In genomic region chr10:43758124-43759025, GRCm38 (mm10) we compare ENCODE assay signal across 9 mouse cellular contexts.
DNase-seq lines count a peak whose midpoint lies in the region.
"Had no signal": no experiment of that assay in that cellular context is flagged by ENCODE, and none has a peak within 500 bp of the region (broad histone marks: within the 10 kb centered on the region; RNA-seq: fewer than 3 reads in every experiment).

No protein-coding gene starts in this region.

- DNase-seq in heart, adult 11 months: peak; percentile 77
- DNase-seq in heart, adult 8-10 months (ENCODE audit: low spot score): no peak
- DNase-seq in thymus, postnatal 0 days (ENCODE audit: low spot score): peak; percentile 31
- no peak for DNase-seq in thymus, postnatal 10 days (ENCODE audit: low spot score in 2 of 2)
- peak; percentile 78 to 79 for DNase-seq in kidney, postnatal 36 days
- no peak for DNase-seq in cerebellum, adult 9-10 months
- DNase-seq in retina, embryonic 14.5 days (ENCODE audit: low spot score): no peak
- no peak for DNase-seq in cerebellum, adult 11-12 months
- DNase-seq: right cerebral cortex, postnatal 14 days had no signal

Comparison
In these comparisons a context has a peak if more than half of its experiments do, and no peak if none do; other contexts are left out.
1. DNase-seq: peak in heart, adult 11 months (single experiment), thymus, postnatal 0 days (single experiment) and kidney, postnatal 36 days (2 of 2); none in heart, adult 8-10 months (single experiment), thymus, postnatal 10 days (0 of 2), cerebellum, adult 9-10 months (single experiment), retina, embryonic 14.5 days (single experiment) and cerebellum, adult 11-12 months (single experiment).